Mouse (Mus musculus) bone marrow macrophage, adult 2 months (primary cell): Measurements from ENCODE around the gene Tnfrsf8. TPM values are rescaled to one million over a fixed set of nuclear protein-coding genes. Genes with fewer than 3 reads are reported as not detected.

Source experiments
- H3K27ac ChIP-seq: 2 replicates; pipeline ENCODE4 v1.5.1; 2012; ENCODE audit warnings: low read depth, low read length; ENCODE audit not compliant: insufficient read depth
- H3K4me1 ChIP-seq: 2 replicates; pipeline ENCODE4 v1.6.1; 2012; ENCODE audit warnings: low read length; ENCODE audit not compliant: control insufficient read depth, insufficient read depth
- H3K4me3 ChIP-seq: 2 replicates; pipeline ENCODE4 v1.5.1; 2012; ENCODE audit warnings: mild to moderate bottlenecking, low read length, moderate library complexity; ENCODE audit not compliant: insufficient read depth
- CTCF ChIP-seq: IDR thresholded peaks from 2 replicates; pipeline ENCODE4 v1.5.1; 2012; ENCODE audit warnings: low read depth, mild to moderate bottlenecking, low read length, moderate library complexity
- POLR2A ChIP-seq: IDR thresholded peaks from 2 replicates; pipeline ENCODE4 v1.6.1; 2012; ENCODE audit warnings: mild to moderate bottlenecking, low read depth, low read length, borderline replicate concordance
- polyA plus RNA-seq: library from polyadenylated mRNA; stranded (reverse); fragments of >200 nt; gene quantifications from 2 replicates; pipeline ENCODE4 v1.2.4, GENCODE M21; 2012; ENCODE audit not compliant: missing spikeins, insufficient read depth, insufficient read length

Tnfrsf8 gene
- polyA plus RNA-seq, 1 experiment: 1.1 TPM

DNA sequence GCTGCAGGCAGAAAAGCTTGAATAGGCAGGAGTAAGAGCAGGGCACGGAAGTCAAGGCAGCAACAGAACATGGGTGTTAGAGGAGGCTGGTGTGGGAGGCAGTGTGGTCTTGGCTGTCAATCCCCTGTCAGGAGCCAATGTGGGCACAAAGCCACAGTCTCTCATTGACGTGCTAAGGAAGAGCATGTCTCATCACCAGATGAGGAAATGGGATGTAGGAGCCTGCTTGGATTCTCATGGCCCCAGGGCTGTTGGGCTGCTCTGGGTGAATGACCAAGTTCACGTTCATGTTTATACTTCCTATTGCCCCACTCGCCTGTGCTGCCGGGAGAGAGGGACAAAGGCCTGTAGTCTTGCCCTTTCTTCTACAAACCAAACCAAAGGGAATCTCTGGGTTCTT, 97.1 kb downstream of the Tnfrsf8 start:
- Histone ChIP-seq H3K4me1 (peaks cover 68% of the 10 kb centered on the region), H3K27ac (no peak overlapping the region), H3K4me3 (no peak overlapping the region)
- TF ChIP-seq POLR2A (no peak), CTCF (no peak)

Other genes starting within 250 kb of the Tnfrsf8 start
- gene Vps13d, start 120.2 kb downstream of the Tnfrsf8 start, polyA plus RNA-seq: 37.4 and 44.8 TPM in 2 replicates
- gene Tnfrsf1b, start 68.3 kb downstream of the Tnfrsf8 start, polyA plus RNA-seq: 181 and 222 TPM in 2 replicates
- 0.45 TPM in 1 of 2 replicates, not detected in the other for gene Zfp990, start 195.6 kb upstream of the Tnfrsf8 start, polyA plus RNA-seq